Mouse (Mus musculus): ENCODE measurements around the gene Tmem179.

Tmem179 gene

GRCm38 (mm10) chr12:112457839-112458238 lies 58.7 kb downstream of the Tmem179 start:
- peak; percentile 61 to 69 for DNase-seq

DNA sequence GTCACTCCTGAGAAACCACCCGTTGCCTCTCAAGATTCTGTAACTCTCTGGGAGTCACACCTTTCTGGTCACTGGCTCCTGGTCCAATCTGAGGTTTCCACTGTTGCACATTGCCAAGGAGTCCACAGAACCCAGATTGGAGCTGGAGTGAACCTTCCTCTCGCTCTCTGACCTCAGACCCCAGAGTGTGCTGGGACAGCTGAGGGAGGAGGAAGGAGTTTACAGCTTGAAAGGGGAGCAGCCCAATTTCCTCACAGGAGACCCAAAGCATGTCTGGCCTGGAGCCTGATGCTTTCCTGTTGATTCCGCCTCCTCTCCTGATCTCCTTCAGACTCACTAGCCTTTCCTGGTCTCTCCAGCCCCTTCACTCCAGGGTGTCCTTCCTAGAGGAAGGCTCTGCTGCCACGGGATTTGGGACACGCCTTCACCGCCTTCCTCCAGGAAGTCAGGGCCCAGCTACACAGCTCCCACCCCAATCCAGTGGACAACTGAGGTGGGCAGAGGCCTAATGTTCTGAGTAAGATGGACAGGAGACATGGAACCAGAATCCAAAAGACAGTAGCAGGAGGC lies 60.3 kb downstream of the Tmem179 start:
- no peak for DNase-seq

GRCm38 (mm10) chr12:112451826-112452225 lies 64.7 kb downstream of the Tmem179 start:
- DNase-seq = no peak

DNA sequence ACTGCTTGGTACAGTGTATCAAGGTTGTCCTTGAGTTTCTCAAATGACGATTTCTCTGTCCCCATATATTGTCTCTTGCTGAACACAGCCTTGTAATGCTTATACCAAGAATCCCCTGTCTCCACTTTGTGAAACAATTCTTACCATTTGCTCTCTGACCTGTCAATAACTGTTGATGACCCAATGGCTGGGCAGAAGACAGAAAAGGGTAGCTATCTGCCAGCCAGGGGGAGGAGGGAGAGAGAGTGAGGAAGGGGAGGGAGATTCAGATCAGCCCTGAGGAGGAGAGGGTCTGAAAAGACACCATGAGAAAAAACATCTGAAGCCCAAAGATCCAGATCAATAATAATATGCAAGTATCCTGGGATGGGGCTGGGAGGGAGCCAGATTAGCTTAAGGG lies 65.2 kb downstream of the Tmem179 start:
- no peak for DNase-seq

DNA sequence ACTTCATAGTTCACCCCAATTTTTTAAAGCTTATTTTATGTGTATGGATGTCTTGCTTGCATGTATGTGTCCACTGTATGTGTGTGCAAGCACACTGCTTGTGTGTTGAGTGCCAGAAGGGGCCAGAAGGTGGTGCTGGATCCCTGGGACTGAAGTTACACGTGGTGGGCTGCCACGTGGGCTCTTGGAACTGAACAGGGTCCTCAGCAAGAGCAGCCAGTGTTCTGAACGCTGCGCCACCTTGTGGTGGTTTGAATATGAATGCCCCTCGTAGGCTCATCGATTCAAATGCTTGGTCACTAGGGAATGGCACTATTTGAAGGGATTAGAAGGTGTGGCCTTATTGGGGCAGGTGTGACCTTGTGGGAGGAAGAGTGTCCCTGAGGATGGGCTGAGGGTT lies 65.7 kb downstream of the Tmem179 start:
- peak; percentile 75 to 87 for DNase-seq
